Mouse (Mus musculus): ENCODE results near the gene Stx1a.

DNA sequence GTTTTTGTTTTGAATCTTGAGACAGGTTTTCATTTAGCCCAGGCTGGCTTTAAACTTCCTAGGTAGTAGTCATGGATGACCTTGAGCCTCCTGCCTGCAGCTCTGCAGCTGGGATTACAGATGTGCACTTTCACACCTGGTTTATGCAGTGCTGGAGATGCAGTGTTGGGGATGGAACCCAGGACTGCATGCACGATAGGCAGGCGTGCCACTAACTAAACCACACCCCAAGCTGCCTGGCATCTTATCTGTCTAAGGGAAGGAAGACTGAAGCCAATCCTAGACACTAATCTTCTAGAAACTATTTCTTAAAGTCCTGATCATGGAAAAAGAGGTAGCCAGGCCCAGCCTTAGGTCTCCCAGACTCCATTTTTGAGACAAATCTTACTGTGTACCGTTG lies 47.2 kb downstream of the Stx1a start:
- TF ChIP-seq CTCF (IDR thresholded peaks at IDR 0.05; ENCODE audit: low read depth, low read length) (no peak), EP300 (IDR thresholded peaks at IDR 0.05; ENCODE audit: insufficient read depth, low read depth, low read length) (no peak), POLR2A (IDR thresholded peaks at IDR 0.05; ENCODE audit: insufficient read depth, low read length) (no peak)
